8 mouse cellular contexts compared by ENCODE assay signal in genomic region chr12:101026518-101026917, GRCm38 (mm10). TPM values are rescaled to one million over a fixed set of nuclear protein-coding genes. Genes with fewer than 3 reads are reported as not detected.
DNase-seq lines count a peak whose midpoint lies in the region; ATAC-seq and TF ChIP-seq lines count a peak whose summit lies in the region.

No protein-coding gene starts in this region.

- no peak for ATAC-seq in hindbrain, embryonic 16.5 days
- ATAC-seq in lung, embryonic 15.5 days (ENCODE audit: borderline replicate concordance, extremely low read depth, low FRiP score, low TSS enrichment): no peak

- in situ Hi-C loops in ES-E14 (cut with MboI; ENCODE audit: low sequenced_read_pairs in 2 of 2, unreplicated experiment in 2 of 2): loop anchor here in 1 of 2 experiments (5.0 kb wide), 1 partner anchor 74 kb away; no protein-coding TSS in a partner anchor

- peaks cover 3% of the 10 kb centered on the region; the same call in 1 of the 2 replicates for H3K36me3 ChIP-seq in ES-E14 (ENCODE audit: control insufficient read depth, insufficient read depth, low read length, poor library complexity, severe bottlenecking)
- no peaks in the 10 kb centered on the region for H3K36me3 ChIP-seq in hindbrain, embryonic 16.5 days (ENCODE audit: control insufficient read depth, insufficient read depth, low read length)
- H3K36me3 ChIP-seq in lung, embryonic 15.5 days: no peaks in the 10 kb centered on the region

- H3K27ac ChIP-seq in cerebellum, adult 2 months (ENCODE audit: insufficient read depth, low read length): no peak overlapping the region
- H3K27ac ChIP-seq in ES-E14 (ENCODE audit: insufficient read depth, low read depth, low read length, poor library complexity, severe bottlenecking): no peak overlapping the region
- H3K27ac ChIP-seq in hindbrain, embryonic 16.5 days (ENCODE audit: low read depth, low read length): no peak overlapping the region
- H3K27ac ChIP-seq in lung, embryonic 15.5 days: 0 out of 2 replicates have a peak overlapping the region, but pooled peaks have one; percentile 71

- H3K9me3 ChIP-seq in ES-E14 (ENCODE audit: control insufficient read depth, insufficient read depth, low read depth, low read length): no peaks in the 10 kb centered on the region
- H3K9me3 ChIP-seq in hindbrain, embryonic 16.5 days (ENCODE audit: control insufficient read depth, low read length): no peaks in the 10 kb centered on the region
- H3K9me3 ChIP-seq in lung, embryonic 15.5 days: no peaks in the 10 kb centered on the region

- peak overlapping the region; percentile 90 for H3K4me2 ChIP-seq in hindbrain, embryonic 16.5 days (ENCODE audit: low read length)
- H3K4me2 ChIP-seq in lung, embryonic 15.5 days: peak overlapping the region; percentile 94

- no peaks in the 10 kb centered on the region; the same call in 1 of the 2 replicates for H3K27me3 ChIP-seq in cerebellum, adult 2 months (ENCODE audit: control insufficient read depth, insufficient read depth, low read length)
- H3K27me3 ChIP-seq in hindbrain, embryonic 16.5 days (replicated peaks; ENCODE audit: control insufficient read depth, insufficient read depth, low read length): no peaks in the 10 kb centered on the region
- H3K27me3 ChIP-seq in lung, embryonic 15.5 days: peaks cover 27% of the 10 kb centered on the region

- H3K4me3 ChIP-seq in cerebellum, adult 2 months (replicated peaks; ENCODE audit: insufficient read depth, low read depth, low read length): peak overlapping the region; percentile 4
- peak overlapping the region in 1 of 2 experiments; percentile 97; a peak in 1 of 4 replicates for H3K4me3 ChIP-seq in ES-E14 (ENCODE audit: insufficient read depth in 1 of 2, low read depth in 1 of 2, low read length in 2 of 2, poor library complexity in 1 of 2, severe bottlenecking in 1 of 2)
- H3K4me3 ChIP-seq in hindbrain, embryonic 16.5 days (ENCODE audit: low read length): peak overlapping the region; percentile 83
- peak overlapping the region; percentile 68 for H3K4me3 ChIP-seq in lung, embryonic 15.5 days

- no peaks in the 10 kb centered on the region for H3K4me1 ChIP-seq in cerebellum, adult 2 months (ENCODE audit: control insufficient read depth, insufficient read depth, low read length)
- H3K4me1 ChIP-seq in ES-E14 (ENCODE audit: control insufficient read depth in 2 of 2, insufficient read depth in 2 of 2, low read length in 2 of 2, poor library complexity in 1 of 2): peaks cover 4 to 30% of the 10 kb centered on the region in 2 experiments; a peak in 3 of 4 replicates
- peaks cover 30% of the 10 kb centered on the region for H3K4me1 ChIP-seq in hindbrain, embryonic 16.5 days (ENCODE audit: control insufficient read depth, insufficient read depth, low read depth, low read length)
- H3K4me1 ChIP-seq in lung, embryonic 15.5 days: peaks cover 37% of the 10 kb centered on the region

- no peak for TF ChIP-seq POLR2A in cerebellum, adult 2 months (IDR thresholded peaks at IDR 0.05; ENCODE audit: borderline replicate concordance, insufficient read depth, low read length)

- no peak for TF ChIP-seq CTCF in cerebellum, adult 2 months (IDR thresholded peaks at IDR 0.05; ENCODE audit: borderline replicate concordance, insufficient read depth, low read depth, low read length)

- DNase-seq in cerebellum, adult 2 months: no peak
- DNase-seq in cerebellum, postnatal 25 days: no peak
- DNase-seq in ES-E14 (ENCODE audit: low read depth, low spot score): no peak
- DNase-seq in right cerebral cortex, postnatal 4 days: no peak
- no peak for DNase-seq in cerebellum, adult 8-10 months
- DNase-seq in layer of hippocampus, adult 8-10 months (ENCODE audit: low spot score in 2 of 2): no peak

- WGBS in cerebellum, adult 2 months: 56% methylated on average over 7 of the region's 7 CpGs
- WGBS in hindbrain, embryonic 16.5 days: 38% methylated on average over 7 of the region's 7 CpGs
- 49% methylated on average over 7 of the region's 7 CpGs for WGBS in lung, embryonic 15.5 days

- peak overlapping the region; percentile 45; the same call in 1 of the 2 replicates for H3K9ac ChIP-seq in ES-E14 (ENCODE audit: insufficient read depth, low read depth, low read length, poor library complexity, severe bottlenecking)
- H3K9ac ChIP-seq in hindbrain, embryonic 16.5 days (ENCODE audit: low read depth, low read length): peak overlapping the region; percentile 55
- H3K9ac ChIP-seq in lung, embryonic 15.5 days: 0 out of 2 replicates have a peak overlapping the region, but pooled peaks have one; percentile 74

TF ChIP-seq in ES-E14, 5 proteins besides CTCF, POLR2A, EP300 and RAD21:
- TF ChIP-seq ZC3H11A (IDR thresholded peaks at IDR 0.05; ENCODE audit: borderline replicate concordance, low read depth, low read length) (no peak), HCFC1 (IDR thresholded peaks at IDR 0.05; ENCODE audit: borderline replicate concordance, insufficient read depth, low read length) (no peak), CHD2 (IDR thresholded peaks at IDR 0.05; ENCODE audit: low read depth, low read length) (no peak), MAFK (IDR thresholded peaks at IDR 0.05; ENCODE audit: insufficient read depth, low read depth, low read length) (no peak), ZNF384 (IDR thresholded peaks at IDR 0.05; ENCODE audit: low read depth, low read length) (no peak)

RNA-seq across cellular contexts. Expression of gene Ccdc88c, which starts 2.3 kb away (rescaled TPM):
- polyA plus RNA-seq in cerebellum, adult 2 months (2012; rRNA removed): 9.0 TPM in 2 replicates
- 35.7 and 42.7 TPM in 2 replicates for total RNA-seq in ES-E14 (2012; rRNA removed)
- polyA plus RNA-seq in hindbrain, embryonic 16.5 days (2015; fragmentation: Nextera tagmentation; extraction: Ambion mirVana): 9.0 and 10.9 TPM in 2 replicates
- polyA plus RNA-seq in lung, embryonic 15.5 days (2015; fragmentation: Nextera tagmentation; extraction: Ambion mirVana): 14.3 and 17.9 TPM in 2 replicates
- 10 to 100 TPM; 30.2 to 38.8 (median 34.7) TPM for total RNA-seq in layer of hippocampus, adult 8-10 months (2022)

RNA-seq across cellular contexts. Expression of gene Ppp4r3a, which starts 57.0 kb away (rescaled TPM):
- polyA plus RNA-seq in cerebellum, adult 2 months (2012; rRNA removed): 35.1 and 36.8 TPM in 2 replicates
- 78.8 and 87.1 TPM in 2 replicates for total RNA-seq in ES-E14 (2012; rRNA removed)
- polyA plus RNA-seq in hindbrain, embryonic 16.5 days (2015; fragmentation: Nextera tagmentation; extraction: Ambion mirVana): 18.9 and 20.2 TPM in 2 replicates
- polyA plus RNA-seq in lung, embryonic 15.5 days (2015; fragmentation: Nextera tagmentation; extraction: Ambion mirVana): 39.4 and 41.3 TPM in 2 replicates
- total RNA-seq in layer of hippocampus, adult 8-10 months (2022): 10 to 100 TPM; 38.9 to 49.2 (median 46.2) TPM
